Mouse (Mus musculus) ovary, postnatal 10 days (tissue): ENCODE measurements around the gene Slc41a3.

Experiments
- DNase-seq: peaks from one replicate; pipeline ENCODE4 v3.0.0; 2022; ENCODE audit warnings: low spot score

The Slc41a3 gene

DNA sequence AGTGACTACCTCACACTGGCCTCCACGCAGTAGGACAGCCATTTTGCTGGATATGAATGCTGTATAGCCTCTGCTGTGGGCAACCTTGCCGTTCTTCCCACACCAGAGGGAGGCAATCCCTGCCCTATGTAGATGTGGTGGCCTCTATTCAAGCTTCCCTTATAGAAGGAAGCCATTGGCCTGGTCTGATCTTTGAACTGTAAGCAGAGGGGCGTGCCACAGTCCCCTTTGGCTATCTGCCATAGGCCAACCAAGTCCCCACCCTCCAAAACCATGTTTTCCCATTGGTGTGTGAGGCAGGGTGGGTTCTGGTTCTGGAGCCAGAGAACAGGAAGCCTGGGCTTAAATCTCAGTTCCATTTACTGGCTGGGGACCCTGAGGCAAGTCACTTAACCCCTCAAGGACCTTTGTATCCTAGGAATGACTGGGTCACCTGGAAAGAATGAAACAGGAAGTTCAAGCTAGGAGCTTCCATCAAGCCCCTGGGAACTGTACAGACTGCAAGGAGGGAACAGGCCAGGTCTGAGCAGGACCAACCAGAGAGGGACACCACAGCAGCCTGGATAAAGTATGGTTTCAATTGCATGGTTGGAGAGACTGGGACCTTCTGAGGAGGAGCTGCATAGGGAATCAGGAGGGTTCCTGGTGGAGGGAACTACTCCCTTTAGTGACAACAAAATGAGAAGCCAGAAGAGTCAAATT is 79.5 kb downstream of the Slc41a3 start:
- DNase-seq = no peak

DNA sequence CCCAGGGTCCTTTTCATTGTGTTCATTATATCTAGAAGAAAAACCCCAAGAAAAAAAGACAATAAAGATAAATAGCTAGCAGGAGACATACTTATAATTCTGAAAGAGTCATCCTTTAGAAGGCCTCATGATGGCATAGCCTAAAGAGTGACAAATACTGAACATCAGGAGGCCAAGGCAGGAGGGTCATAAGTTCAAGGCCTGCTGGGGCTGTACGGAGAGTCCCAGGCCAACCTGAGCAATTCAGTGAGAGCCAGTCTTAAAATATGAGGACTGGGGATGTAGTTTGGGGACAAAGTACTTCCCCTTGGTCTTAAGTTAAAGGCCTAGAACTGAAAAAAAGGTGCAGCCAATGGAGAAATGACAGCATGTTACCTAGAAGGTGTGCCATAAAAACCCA is 82.3 kb downstream of the Slc41a3 start:
- no peak for DNase-seq

DNA sequence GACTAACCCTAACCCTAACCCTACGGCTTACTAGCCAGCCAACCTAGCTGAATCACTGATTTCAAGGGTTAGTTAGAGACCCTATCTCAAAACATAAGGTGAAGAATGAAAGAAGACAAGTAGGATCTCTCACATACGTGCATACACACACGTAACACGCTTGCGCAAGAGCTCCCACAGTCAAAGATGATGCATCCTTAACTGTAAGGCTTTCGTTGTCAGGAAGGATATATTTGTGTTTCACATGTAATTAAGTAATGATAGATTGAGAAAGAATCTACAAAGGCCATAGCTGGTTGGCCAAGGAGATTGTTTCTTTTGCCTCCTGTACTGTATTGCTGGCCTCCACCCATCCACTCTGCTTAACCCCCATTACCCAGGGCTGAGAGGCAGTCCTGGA is 83.5 kb downstream of the Slc41a3 start:
- DNase-seq = no peak

DNA sequence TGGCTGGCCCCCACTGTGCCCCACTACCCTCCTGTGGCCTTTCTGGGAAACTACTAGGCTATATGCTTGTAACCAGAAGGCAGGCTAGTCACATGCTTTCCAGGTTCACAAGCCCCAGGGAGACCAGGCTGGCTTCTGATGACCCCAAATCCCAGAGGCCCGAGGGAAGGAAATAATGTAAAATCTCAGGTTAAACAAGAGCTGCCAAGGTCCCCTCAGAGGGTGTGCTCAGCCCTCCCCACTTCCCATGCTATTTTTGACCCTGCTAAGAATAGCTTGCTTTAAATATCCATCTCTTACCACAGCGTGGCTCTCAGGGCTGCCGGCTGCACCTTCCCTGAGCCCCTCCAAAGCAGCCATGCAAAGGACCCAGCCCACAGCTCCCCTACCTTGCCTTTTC is 84.2 kb downstream of the Slc41a3 start:
- no peak for DNase-seq

DNA sequence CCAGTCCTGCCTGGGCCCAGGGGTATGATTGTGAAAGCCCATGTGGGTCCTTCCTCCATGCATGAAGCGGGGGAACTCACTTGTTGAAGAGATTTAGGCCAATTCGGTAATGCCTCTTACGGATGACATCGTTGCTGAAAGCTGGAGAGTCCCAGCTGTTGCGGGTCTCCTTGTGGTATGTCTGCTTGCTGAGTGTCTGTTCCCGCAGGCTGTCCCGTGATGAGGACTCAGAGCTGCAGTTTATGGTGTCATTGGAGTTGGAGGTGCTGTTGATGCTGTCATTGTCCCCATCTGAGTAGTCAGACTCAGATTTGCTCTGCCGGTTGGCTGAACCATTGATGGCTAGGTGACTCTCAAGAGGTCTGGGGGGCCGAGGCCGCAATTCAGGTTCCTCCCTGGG is 85.0 kb downstream of the Slc41a3 start:
- DNase-seq = no peak

DNA sequence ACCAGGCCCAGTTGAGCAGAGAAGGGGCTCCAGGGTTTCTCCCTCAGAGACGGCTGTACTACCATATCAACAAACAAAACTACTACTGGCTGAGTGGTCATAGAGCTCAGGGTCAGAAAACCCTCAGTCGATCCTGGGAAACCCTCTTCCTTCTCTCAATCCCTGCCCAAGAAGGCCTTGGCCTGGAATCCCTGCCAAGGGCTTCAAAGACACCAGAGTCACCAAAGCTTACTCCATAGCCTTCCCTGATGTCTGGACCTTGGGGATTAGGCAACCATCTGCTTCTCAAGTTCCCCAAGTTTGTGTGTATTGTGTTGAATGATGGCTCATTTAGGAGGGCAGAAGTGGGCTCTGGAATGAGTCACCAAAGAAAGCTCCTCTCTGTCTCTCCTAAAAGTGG is 87.4 kb downstream of the Slc41a3 start:
- DNase-seq = no peak

DNA sequence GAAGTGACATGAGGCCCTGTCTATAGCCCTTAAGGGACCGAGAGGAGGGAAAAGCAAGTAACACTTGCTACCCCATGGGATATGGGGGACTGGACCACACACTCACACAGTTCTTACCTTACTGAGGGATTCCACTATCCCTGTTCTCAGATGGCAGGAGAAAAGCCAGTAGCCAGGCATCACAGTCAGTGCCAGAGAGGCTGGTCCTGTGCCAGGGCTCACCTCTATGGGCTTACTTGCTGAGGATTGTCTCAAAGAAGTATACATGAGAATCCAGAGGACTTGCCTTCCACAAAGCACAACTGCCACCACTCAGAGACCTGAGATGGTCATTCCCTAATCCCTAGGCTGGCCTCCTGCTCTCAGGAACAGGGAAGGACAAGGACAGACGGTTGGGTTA is 87.9 kb downstream of the Slc41a3 start:
- no peak for DNase-seq

DNA sequence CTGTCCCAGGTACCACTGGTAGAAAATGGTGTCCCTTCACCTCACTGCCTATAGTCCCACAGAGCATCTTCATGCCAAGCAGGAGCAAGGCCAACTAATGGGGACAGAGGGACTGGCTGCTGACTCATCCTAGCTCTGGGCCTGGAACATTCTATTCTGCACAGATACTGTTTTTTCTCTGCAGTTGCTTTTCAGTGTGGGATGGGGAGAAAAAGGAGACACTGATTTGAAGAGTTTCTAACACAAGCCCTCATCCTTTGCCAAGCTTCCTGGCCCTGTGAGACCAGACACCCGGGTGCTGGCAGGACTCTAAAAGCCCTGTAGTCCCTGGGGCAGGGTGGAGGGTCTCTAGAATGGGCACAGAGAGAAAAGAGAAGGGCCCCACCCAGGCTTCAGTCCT is 91.2 kb downstream of the Slc41a3 start:
- no peak for DNase-seq
